Mouse (Mus musculus) small intestine, adult 2 months (tissue): ENCODE measurements around the gene Bsdc1.

Source experiments
- CTCF ChIP-seq: fragments of 200-500 bp; IDR thresholded peaks from 2 replicates; pipeline ENCODE4 v1.5.1; 2012; ENCODE audit warnings: low read depth, mild to moderate bottlenecking, control low read depth, inconsistent platforms, low read length, moderate library complexity, mixed read lengths; ENCODE audit not compliant: insufficient replicate concordance, insufficient read length; ENCODE audit errors: extremely low read depth
- POLR2A ChIP-seq: fragments of 200-500 bp; IDR thresholded peaks from 2 replicates; pipeline ENCODE4 v1.6.1; 2012; ENCODE audit warnings: low read depth, mild to moderate bottlenecking, control low read depth, inconsistent platforms, low read length, moderate library complexity

DNA sequence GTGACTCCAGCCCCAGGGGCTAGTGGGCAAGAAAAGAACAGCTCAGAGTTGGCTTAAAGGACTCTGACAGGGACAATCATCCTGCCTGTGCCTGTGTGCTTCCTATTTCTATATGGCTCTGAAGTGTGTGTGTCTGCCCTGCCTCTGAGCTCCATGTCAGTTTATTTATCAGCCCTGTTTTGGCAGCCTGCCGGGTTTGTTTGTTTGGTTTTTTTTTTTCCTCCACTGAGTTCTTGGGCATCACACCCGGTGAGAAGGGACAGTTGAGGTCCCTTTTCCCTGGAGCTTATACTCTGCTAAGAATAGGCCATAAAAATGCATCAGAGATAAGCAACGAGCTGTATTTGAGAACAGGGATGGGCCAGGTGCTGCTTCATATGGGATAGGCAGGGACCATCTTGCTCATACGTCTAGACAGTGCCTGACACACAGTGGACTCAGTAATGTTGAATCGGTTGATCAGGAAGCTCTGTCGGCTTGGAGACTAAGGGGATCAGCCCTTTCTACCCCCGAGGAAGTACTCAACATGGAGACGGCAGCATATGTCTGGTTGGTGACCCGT, 41.0 kb downstream of the Bsdc1 start:
- TF ChIP-seq CTCF (no peak), POLR2A (no peak)
